Mouse (Mus musculus) CD4-positive, CD25-positive, alpha-beta regulatory T cell, adult 4 months (primary cell): ENCODE measurements at regions not wholly inside any gene's neighbourhood (a gene's known extent, or its start where the extent isn't known, plus 50 kb on each side); places are given as distances from the start of the nearest gene placed in this dataset.

ENCODE experiments used
- ATAC-seq: one replicate; pipeline ENCODE4 v1.8.0; 2017

DNA sequence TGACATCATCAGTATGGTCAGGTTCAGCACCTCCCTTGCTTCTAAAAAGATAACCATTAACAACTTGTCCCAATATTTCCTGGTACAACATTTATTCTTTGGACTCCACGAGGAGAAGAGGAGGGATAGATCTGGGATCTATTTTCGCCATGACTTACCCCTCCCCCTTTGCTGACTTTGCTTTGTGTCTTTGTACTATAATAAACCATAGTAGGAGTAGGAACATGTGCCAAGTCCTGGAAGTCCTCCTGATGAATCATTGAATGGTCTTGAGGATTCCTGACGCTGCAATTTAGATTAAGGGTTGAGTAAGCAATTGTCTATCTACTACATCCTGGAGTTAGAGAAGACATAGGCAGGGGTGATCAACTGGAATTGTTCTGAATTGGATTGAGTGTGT lies 71.2 kb downstream of the Rbm11 start:
- no peak for ATAC-seq

DNA sequence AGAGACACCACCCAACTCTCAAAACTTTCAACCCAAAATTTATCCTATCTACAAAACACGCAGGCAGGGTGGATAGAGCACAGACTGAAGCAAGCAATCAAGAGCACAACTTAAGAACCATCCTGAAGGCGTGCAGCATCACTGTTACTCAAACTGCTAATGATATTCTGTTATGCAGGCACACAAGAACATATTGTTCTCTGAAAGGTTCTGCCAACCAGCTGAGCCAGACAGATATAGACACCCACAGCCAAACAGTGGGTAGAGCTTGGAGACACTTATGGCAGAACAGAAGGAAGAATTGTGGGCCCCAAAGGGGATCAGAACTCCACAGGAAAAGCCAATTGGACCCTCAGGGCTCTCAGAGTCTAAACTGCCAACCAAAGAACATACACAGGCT lies 74.9 kb downstream of the Rbm11 start:
- ATAC-seq, result no peak

- no peak for ATAC-seq
These were observed 79.5 kb downstream of the Rbm11 start for GRCm38 (mm10) chr16:75672112-75672511.

- ATAC-seq, result peak; percentile 91
These were observed 83.2 kb downstream of the Rbm11 start for GRCm38 (mm10) chr16:75675871-75676270.

GRCm38 (mm10) chr16:75677180-75677579 lies 84.5 kb downstream of the Rbm11 start:
- no peak for ATAC-seq
